Mouse (Mus musculus) neutrophil, adult 5-6 weeks (primary cell): ENCODE results near the gene Prr19. TPM values are rescaled to one million over a fixed set of nuclear protein-coding genes. Genes with fewer than 3 reads are reported as not detected.

Experiments used
- ATAC-seq: fragments of 151-379, 151-347 bp; 2 replicates; pipeline ENCODE4 v1.8.0; 2017; ENCODE audit warnings: mild to moderate bottlenecking, moderate TSS enrichment; ENCODE audit not compliant: insufficient number of reproducible peaks, poor library complexity, low FRiP score, severe bottlenecking; ENCODE audit errors: extremely low read depth
- total RNA-seq: library from RNA; stranded (forward); fragments of 200-1000 nt; gene quantifications from 2 replicates; pipeline ENCODE4 v1.2.3, GENCODE M21; 2017

Gene Prr19
- total RNA-seq, 1 experiment from 2014 or later, result not detected

DNA sequence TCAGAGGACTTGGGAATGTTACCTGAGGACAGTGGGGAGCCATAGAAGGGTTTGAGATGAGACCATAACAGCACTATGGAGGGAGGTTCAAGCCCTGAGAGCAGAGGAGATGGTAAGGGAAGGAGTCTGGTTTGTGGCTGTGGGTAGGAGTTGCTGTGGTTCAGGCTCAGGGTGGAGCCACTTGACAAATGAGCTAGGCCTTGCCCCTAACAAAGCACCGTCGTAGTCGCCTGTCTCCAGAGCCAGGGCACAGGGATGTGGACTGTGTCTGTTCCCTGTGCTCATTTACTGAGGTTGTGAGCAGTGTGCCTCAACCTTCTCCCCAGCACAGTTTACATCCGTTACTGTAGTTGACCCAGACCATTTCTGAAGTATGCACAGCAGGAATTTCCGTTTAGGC lies 26.6 kb upstream of the Prr19 start:
- ATAC-seq, result no peak

DNA sequence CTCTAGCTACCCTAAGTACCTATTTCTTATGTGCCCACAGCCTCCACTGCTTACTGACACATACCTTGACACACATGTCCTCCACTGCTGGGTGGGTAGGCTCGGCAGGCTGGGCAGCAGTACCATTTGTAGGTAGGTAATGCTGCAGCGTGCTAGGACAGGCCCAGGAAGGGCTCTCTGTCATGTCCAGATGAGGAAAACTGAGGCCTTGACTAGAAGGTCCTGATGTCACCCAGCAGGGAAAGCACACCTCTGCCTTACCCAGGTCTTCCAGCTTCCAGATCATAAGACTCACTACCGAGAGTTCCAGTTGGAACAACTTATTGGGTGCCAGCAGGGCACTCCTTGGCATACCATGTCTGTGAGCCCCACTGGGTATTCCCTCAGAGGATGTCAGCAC lies 26.2 kb upstream of the Prr19 start:
- ATAC-seq, result no peak

DNA sequence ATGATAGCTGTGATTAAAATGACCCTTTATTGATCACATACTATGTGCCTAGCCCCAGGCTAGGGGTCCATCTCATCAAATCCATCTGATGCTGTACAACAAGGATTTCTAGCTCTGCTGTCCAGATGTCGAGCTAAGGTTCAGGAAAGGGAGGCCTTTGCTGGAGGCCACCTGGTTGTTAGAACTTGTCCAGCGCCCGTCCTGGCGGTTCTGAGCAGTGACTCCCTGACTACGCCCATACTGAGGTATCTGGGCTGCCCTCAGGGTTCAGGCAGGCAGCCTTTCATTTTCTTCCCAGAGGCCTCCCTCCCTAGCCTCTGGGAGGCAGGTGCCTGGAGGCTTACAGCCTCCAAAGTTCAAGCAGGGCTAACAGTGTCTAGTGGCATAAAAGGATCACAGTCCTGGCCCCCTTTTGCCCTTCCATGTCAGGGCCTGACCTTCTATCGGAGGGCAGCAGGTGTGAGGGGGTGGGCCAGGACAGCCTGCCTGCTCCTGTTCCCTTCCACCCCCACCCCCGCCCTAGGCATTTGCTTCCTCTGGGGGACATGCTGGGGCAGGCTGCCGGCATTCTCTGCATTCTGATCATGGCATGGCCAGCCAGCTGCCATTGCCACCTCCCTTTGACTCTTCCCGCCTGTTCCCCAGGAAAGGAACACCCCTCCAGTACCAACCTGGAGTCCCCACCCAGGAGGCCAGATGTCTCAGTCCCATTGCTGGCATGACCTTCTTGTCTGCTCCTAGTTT lies 25.5 kb upstream of the Prr19 start:
- no peak for ATAC-seq

DNA sequence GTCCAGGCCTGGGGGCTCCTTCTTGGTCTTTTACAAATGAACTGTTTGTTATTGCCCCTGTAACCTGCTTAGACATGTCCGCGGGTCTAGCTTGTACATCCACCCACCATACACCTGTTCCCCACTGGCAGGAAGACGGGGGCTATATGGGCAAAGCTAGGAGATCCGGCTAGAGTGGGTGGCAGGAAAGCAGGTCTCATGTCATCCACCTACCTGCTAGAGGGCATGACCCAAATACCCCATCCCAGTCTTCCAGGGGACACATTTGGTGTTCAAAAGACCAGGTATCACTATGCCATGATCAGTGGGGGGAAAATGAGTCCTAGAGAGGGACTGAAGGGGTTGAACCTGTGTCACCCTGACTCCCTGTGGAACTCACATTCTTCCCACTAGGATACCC lies 23.8 kb upstream of the Prr19 start:
- ATAC-seq, result no peak

DNA sequence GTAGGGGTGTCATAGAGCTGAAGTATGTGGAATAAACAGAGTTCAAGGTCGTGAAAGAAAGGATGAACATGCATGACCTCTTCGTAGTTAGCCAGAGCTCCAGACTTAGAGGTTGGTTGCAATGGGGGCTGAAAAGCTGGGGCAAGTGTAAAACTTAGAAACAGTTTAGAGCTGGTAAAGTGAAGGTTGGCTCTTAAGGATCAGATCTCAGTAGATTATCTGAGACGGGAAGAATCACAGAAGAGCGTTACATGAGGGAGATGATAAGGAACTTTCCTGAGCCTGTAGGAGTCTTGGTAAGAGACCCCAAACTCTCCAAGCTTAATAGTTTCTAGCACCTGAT lies 23.2 kb upstream of the Prr19 start:
- no peak for ATAC-seq

DNA sequence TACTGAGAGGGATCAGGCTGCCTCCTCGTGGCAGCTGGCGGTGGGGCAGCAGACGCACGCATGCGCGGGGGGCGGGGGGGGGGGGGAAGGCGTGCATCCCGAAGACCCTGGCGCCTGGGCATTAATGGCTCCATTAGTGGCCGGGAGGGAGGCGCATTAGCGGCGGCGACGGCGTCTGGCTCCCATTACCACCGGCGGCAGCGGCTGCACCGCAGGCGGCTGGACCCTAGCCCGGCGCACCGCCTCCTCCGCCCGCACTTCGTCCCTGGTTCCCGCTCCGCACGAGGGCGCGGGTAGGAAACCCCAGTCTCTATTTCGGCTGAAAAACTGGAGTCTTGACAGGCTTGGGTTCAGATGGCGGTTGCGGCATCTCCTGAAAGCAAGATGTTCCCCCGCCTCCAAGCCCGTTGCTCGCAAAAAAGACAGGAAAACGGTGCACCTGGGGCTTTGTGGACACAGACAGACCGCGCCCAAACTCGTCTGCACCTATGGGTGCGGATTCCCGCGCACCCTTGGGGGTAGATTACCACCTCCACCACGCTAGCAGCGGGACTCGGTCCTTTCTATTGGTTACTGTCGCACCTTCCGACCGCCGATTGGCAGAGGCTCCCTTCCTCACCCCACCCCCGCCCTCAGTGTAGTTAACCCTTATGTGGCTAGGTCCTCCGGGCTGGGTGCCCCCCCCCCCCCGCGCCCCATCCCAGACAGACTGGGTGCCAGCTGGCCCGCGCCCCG lies 22.7 kb upstream of the Prr19 start:
- peak; percentile 63 for ATAC-seq

DNA sequence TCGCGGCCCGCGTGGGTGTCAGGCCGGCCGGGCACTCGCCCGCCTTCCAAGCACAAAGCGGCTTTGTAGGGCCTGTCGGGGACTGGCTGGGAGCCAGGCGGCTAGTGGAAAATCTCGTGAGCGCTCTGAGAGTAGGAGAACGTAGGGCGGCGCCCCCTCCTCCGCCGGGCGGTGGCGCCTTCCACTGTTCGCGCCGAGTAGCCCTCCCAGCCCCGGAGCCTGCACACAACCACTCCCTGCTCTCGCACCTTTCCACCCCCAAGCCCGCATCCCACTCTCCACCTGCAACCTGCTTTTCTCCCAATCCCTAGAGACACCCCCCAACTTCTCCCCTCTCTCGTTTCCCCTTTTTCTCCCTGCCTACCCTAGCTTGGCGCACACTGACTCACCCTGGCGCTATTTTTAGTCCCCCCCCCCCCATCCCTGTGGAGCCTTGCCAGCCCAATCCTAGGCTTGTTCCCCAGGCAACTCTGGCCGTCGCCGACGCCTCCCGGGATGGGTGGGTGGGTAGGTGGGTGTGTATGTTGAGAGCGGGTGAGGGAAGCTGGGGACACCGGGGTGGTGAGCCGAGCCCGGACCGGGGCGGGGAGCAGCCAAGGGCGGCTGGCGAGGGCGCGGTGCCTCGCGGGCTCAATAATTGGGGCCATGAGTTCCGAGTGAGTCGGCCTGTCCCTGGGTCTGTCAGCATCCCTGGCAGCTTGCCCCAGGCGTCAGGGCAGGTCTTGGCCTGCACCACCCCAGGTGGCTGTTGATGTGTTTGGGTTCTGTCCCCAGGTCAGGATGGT lies 21.9 kb upstream of the Prr19 start:
- ATAC-seq, result no peak

DNA sequence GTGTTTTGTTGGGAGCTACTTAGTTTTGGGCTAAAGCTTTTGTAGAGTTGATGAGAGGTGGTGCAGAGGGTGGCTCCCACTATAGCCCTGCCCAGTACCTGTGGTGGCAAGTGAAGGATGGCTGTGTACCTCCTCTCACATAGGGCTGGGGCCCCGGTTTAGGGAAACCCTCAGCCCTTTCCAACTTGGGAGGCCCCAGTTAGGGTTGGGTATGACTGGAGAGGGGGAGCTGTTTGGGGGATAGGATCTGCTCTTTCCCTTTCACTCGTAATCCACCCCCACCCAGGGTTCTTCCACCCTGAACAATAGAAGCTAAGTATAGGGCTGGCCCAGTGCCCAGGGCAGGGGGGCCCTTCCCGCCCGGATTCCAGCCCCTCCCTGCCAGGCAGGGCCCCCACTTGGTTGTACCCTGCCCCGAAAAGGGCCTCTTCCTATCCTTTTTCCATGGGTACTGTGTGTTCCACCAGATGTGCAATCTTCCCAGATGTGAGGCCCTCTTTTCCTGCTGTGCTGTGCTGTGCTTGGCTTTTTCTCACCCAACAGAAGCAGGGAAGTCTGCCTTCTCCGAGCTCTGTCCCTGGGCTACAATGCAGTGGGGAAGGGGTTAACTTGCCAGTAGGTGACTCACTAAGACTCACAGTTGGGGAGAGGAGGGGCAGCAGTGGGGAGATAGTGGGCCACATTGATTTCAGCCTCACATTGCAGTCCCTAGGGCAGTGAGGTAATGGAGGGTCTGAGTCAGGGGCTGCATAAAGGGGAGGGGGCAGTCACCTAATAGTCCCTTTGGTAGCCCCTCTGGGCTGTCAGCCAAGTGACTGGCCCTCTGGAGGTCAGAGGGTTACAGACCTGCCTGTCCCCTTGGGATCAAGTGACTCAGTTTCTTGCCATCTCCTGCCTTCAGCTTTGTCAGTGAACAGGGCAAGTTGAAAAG lies 21.1 kb upstream of the Prr19 start:
- no peak for ATAC-seq

DNA sequence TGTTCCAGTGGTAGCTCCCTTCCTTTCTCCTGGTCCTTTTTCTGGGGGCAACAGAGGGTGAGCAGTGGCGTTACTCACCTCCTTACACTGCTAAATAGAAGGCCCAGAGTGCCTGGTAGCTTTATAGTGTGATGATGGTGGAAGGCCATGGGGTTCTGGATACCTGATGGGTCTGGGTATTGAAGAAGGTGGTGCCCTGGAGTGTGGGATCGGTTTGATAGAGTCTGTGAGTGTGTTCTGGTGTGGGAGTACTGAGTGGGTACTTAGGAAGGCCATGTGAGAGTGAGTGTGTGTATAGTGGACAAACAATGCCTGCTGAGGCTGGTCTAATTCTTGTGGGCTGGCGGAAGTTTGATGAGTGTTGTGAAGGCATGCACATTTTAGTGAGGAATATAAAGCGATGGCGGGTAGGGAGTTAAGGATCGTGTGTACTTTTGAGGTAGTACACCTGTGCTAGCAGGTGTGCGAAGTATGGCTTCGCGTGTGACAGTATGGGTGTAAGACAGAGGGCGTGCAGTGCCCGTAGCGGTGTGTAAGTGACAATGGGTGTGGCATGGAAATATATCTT lies 20.0 kb upstream of the Prr19 start:
- ATAC-seq, result no peak

DNA sequence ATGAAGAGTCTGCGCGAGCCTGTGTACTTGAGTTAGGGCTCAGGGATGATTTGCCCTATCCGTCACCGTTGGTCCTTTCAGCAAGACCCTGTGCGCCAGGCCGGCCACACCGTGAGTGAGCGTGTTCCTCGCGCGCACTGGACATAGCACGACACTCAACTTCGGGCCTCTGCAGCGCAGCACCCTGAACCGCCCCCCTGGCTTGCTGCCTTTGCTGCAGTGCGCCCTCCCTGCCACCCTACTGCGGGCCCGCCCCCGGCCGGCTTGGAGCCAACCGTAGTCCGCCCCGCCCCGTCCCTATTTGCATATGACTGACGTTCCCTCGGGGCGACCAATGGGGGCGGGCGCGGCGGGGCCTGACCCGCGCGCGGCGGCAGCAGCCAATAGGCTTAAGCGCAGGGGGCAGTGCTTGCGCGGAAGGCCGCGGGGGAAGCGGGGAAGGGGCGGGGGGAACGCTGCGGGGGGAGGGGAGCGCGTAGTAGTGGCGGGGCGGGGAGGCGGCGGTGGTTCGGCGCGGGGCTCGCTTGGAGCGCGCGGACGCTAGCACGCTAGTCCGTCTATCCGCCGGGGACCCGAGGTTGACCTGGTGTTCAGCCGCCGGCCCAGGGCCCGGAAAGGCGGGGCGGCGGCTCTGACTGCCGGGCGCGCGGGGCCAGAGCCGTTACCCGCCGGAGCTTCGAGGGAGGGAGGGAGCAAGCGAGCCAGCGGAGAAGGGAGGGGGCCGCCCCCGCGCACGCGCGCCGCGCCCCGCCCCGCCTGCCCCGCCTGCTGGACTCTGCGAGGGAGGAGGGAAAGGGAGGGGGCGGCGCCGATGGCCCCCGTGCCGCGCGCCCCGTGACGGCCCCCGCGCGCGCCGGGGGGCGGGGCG lies 19.2 kb upstream of the Prr19 start:
- ATAC-seq, result peak; percentile 64

DNA sequence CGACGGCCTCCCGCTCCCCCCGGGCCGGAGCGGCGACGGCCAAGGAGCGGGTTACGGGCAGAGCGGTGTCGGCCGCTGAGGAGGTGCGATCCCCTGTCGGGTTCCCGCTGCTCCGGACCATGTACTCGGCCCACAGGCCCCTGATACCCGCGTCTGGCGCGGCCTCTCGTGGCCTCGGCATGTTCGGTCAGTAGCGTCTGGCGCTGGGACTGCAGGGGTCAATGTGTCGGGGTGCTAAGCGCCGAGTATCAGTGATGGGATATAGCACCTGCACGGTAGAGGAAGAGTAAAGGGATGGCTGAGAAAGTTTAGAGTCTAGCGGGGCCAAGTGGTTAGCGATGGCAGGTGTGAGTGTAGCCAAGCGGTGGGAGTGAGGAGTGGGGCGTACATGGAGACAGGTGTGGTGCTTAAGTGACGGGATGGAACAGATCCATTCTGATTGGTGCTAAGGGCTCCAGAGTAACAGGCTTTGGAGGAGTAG lies 18.4 kb upstream of the Prr19 start:
- no peak for ATAC-seq

DNA sequence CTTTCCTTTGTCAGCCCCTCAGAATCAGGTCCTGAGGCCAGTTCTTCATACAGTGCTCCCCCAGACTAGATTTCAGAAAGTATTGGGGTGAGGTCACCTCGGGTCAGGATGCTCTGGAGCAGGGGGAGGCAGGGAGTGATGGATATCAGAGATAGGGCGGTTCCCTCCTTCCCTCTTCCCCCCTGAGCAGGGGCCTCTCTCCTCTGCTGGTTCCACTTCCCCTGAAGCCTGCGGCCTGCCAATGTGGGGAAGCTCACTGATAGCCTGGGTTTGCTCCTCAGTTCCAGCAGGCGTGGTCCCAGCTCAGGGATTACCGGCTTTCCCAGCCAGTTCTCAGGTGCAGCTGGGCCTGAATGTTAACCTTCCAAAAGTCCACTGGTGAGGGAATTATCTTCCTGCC lies 17.6 kb upstream of the Prr19 start:
- no peak for ATAC-seq

DNA sequence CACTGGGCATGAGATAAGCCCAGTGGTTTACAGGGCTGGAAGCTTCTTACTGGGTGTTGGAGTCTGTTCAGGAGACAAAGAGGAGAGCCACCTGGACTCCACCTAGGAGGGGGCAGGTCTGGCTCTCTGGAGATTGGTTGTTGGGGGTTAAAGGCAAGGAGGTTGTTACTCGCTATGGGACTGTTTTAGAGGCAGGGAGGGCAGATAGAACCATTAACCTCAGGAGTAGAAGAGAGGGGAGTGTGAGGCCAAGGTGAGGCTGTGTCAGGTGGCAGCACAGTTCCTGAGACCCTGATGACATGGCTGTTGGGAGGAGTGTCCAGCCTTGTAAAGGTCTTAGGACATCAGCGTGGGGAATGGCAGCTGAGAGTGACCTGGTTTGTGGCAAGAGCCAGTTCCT lies 17.0 kb upstream of the Prr19 start:
- ATAC-seq, result no peak

DNA sequence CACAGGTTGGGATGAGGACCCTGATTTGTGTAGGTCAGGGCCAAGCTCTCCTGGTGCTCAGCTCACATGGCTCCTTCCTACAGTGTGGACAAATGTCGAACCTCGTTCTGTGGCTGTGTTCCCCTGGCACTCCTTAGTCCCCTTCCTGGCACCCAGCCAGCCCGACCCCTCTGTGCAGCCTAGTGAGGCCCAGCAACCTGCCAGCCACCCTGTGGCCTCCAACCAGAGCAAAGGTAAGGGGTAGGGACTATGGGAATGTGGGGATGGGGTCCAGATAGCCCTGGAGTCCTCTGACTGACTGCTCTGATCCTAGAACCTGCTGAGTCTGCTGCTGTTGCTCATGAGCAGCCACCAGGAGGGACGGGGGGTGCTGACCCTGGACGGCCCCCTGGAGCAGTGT lies 16.4 kb upstream of the Prr19 start:
- no peak for ATAC-seq

DNA sequence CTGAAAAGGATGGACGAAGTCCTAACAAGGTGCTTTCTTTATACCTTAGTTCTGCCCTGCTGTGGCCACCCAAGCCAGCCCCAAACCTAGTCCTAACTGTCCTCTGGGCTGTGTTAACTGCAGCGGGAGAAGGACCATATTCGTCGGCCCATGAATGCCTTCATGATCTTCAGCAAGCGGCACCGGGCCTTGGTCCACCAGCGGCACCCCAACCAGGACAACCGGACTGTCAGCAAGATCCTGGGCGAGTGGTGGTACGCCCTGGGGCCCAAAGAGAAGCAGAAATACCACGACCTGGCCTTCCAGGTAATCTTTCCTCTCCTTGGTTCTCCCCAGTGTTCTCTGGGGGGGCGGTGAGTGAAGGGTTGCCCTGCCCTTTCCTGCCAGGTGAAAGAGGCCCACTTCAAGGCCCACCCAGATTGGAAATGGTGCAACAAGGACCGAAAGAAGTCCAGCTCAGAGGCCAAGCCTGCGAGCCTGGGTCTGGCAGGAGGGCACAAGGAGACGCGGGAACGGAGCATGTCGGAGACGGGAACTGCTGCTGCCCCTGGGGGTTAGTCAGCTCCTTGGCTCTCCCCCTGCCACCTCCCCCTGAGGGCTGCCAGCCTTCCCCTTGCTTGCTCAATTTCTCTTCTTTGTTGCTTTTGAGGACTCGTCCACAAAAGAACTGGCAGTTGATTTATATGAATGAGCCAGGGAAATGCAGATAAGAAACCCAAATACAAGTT lies 15.5 kb upstream of the Prr19 start:
- ATAC-seq, result no peak

DNA sequence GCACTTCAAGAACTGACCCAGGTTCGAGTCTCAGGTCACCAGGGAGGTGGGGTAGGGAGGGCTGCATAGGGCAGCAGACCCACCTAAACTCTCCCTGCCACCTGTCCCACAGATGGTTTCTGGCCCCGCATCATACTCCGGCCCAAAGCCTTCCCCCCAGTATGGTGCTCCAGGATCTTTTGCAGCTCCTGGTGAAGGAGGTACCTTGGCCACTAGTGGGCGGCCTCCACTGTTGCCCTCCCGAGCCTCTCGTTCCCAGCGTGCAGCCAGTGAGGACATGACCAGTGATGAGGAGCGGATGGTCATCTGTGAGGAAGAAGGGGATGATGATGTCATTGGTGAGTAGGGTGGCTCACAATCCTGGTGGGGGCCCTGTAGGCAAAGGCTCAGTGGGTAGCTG lies 14.2 kb upstream of the Prr19 start:
- ATAC-seq, result no peak

DNA sequence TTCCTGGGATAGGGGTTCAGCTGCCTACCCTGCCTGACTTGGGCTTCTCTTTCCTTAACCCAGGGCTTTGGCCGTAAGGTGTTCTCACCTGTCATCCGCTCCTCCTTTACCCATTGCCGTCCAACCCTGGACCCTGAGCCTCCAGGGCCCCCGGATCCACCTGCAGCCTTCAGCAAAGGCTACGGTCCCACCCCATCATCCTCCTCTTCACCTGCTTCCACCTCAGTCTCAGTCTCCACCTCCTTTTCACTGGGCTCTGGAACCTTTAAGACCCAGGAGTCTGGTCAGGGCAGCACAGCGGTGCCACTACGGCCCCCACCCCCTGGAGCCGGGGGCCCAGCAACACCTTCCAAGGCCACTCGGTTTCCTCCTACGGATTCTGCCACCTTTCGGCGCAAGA lies 13.2 kb upstream of the Prr19 start:
- ATAC-seq, result no peak
